Mouse (Mus musculus) spleen, adult 18-20 months (tissue): ENCODE data around the gene Alk.

Source experiments
- DNase-seq, 2 experiments: peaks; one replicate each; pipeline ENCODE4 v3.0.0; 2022; ENCODE audit warnings: mixed read lengths in 2 of 2

Gene Alk

DNA sequence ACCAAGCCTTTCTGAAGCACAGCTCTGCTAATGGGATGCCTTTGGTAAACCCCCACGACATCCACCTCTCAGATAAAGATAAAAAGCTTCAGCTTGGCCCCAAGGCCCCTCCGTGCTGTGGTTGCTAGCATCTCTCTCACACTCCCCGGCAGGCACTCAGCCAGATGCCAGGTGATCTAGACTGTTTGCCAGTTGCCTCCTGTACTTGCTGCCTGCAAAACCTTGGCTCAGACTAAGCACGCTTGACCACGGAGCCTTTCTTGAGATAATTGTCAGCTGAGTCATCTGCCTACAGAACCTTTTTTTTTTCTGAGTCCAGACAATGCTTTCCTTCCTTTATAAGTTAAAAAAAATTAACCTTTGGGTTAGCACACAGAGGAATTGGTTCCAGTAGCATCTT, 486.1 kb downstream of the Alk start:
- DNase-seq: no peak

DNA sequence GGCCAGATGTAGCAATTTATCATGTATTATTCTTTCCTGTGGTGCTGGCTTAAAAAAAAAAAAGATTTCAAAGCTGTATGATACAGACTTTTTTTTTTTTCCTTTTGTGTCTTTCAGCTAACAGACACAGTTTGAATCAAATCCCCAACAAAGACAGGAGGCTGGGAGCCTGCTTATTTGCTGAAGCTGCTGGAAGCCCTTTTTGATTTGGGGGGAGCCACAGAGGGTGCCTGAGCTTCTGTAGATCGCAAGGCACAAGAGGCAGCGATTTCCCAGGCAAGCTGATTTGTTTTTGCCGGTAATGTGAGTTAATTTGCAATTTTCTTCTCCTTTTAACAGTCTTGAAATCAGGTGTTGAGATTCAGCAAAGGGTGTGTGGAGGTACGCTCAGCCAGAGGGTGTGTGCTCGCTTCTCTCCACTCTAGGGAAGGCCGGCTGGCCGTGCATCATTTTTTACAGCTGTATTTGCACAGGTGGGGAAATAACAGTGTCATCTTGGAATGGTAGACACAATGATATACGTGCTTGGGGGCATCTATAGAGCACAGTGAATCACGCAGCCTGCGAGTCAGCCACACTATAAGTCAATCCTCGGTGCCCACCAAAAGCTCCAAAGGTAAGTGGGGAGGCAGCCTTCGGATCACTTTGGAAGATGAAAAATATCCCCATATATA, 489.0 kb downstream of the Alk start:
- no peak for DNase-seq

DNA sequence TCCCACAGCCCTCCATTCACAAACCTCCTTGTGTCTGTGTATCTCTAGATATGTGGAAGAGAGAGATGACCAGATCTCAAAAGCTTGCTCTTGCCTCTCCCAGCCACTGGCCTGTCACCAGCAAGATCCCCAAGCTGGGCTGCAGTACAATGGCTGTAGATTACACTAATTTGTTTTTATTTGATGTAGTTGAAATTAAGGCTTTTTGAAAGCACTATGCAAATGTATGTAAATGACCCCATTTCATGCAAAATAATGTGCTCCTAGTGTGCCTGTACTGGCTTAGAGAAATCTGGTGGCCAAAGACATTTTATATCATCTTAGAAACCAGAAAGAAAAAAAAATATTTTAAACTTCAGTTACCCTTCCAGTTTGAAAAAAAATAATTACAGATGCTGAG, 492.4 kb downstream of the Alk start:
- no peak for DNase-seq

DNA sequence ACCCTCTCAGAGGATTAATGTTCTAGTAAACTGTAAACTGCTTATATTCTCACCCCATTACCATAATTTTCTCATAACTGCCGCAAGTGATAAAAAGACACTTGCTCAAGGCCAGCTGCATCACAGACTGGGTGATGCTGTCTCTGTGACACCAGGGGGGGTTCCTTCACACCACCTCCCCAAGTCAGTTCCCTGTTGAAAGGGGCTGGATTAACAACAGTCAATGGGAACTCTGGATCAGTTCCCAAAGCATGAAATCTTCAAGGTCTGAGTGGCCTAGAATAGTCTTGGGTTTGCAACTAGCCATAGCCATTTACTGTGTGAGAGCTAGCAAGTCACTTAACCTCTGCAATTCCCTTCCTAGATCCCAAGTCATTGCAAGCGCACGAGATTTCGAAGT, 492.9 kb downstream of the Alk start:
- DNase-seq: no peak

DNA sequence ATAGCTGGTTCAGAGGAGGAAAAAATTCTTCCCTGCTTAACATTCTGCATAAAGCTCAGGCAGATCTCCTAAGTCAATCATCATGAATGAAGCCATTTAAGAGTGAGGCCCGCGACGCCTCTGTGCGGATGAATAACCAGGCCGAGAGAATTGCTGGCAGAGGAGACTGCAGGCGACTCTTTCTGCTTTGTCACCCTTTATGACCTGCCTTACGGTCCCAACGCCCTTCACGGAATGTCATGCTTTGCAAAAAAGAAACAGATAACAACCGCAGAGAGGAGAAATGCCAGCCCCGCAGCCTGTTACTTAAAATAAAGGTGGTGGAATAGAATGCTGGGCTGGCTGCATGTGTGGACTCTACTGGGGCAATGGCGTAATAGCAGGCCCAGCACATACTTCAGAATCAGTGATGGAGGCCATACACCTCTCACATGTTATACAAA, 517.1 kb downstream of the Alk start:
- no peak for DNase-seq

DNA sequence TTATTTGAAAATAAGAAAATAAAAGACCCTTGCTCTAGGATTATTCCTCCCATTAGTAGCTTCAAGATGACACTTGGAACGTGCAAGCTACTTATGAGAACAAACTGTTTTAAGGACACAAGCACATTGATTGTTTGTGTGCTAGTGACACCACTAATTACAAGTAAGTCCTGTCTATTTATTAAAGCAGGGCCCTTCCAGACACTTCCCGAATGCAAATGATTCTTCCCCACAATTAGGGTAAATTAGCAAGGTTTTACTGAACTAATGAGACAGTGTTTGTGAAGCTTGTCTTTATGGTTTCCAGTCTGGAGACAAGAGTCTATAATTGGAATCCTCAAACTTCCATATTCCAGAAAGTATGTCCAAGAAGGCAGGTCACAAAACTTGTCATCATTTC, 523.0 kb downstream of the Alk start:
- DNase-seq: no peak

DNA sequence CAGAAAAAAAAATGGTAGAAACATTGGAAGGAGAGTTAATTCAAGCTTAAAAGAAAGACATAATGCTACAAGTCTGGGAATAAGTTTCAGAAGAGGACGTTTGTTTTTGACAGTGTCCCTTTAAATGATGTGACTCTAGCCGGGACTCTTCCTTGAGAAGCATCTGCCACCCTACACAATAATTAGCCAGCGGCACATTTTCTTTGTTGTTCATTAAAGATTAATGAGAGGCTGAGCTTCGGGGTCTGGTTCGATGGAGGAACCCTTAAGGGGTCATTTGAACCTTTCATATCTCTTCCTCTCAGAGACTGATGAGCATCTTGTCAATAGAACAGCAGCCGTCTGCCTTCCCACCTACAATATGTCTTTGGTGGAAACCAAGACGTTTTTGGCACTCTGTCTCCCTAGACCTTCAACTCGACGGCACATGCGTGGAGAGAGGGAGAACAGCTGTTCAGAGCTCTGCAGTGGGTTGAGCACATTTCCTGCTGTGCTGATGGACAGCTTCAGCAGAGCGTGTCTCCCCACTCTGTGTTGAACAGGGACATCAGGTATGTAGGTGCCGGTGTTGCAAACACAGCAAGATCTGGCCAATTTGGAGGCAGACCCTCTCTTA, 528.0 kb downstream of the Alk start:
- no peak for DNase-seq

DNA sequence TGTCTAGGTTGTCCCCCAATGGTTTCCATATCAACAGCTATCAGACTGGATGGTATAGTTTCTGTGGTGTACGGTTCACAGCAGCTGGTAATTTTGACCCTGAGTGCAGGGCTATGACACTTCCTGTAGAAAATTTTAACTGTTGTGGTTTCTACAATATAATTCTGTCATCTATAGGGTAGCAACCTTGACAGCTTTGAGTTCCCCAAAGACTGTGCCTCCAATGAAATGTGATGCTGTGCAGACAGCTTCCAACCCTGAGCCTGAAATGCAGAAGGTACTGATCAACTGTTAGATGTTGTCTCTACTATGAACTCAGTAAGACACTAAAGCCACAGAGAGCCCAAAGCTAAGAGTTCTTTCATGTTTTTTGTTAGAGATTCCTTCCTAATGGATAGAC, 532.6 kb downstream of the Alk start:
- DNase-seq: no peak

DNA sequence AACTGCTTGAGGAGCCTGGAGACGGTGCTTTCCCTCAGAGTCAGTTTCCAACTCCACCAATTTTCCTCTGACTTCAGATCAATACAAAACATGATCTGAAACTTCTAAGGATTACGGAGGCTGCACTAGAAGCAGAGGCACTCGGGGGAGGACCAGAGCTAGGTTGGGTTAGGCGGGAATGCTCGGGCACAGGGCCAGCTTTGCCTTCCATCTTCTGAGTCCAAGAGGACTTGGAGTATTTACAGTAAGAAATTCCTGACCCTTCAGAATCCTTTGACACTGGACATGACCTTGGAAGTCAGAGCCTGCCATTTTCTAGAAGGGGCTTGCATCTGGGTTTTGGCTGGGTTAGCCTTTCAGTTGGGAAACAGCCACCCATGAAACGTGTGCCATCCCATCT, 536.3 kb downstream of the Alk start:
- no peak for DNase-seq

DNA sequence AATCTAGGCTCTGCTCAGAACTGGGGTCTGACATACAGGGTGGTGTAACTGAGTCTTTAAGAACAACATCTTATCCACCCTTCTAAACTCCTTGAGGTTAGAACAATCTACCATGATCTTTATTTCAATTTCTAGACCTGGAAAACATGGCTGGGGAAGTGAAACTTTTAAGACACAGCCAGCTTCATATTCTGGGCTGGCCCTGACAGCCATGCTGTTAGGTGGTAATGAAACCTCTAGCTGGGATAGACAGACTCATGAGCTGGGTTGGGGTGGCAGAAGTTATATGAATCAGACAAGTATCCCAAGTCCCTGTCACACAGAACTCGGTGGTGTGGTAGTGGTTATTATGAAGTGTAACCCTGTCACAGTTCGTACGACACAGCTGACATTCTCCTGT, 541.4 kb downstream of the Alk start:
- no peak for DNase-seq

DNA sequence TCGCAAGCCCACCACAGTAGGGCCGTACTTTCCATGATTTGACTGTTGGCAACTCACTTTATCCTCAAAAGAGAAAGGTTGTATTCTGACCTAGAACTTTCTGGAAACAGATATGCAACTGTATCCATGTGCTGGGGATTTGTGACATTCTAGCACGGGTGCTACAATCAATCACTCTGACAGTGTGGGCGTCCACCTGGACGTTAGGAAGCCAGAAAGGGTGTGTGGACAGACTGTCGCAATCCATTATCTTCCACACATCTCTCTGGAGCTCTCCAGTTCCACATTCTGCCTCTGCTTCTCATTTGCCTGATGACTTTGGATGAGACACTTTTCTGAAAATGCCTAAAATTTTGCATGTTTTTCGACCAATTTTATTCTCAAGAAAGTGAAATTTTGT, 545.1 kb downstream of the Alk start:
- no peak for DNase-seq

DNA sequence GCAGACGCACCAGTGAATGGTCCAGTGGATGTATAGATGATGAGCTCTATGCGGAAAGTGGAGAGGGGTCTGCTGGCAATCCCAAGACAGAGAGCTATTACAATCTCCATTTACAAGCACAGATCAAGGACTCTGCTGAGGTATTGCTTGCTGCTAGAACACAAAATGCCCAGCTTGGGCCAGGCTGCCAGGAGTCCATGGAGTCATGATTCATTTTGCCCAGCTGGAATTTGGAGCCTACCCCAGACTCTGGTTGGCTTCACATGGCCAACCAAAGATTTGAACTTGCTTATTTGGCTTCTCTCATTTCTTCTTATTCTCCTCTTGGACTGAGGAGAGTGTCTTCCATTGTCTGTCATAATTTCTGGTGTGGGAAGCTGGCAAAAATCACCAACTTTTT, 558.8 kb downstream of the Alk start:
- no peak for DNase-seq

DNA sequence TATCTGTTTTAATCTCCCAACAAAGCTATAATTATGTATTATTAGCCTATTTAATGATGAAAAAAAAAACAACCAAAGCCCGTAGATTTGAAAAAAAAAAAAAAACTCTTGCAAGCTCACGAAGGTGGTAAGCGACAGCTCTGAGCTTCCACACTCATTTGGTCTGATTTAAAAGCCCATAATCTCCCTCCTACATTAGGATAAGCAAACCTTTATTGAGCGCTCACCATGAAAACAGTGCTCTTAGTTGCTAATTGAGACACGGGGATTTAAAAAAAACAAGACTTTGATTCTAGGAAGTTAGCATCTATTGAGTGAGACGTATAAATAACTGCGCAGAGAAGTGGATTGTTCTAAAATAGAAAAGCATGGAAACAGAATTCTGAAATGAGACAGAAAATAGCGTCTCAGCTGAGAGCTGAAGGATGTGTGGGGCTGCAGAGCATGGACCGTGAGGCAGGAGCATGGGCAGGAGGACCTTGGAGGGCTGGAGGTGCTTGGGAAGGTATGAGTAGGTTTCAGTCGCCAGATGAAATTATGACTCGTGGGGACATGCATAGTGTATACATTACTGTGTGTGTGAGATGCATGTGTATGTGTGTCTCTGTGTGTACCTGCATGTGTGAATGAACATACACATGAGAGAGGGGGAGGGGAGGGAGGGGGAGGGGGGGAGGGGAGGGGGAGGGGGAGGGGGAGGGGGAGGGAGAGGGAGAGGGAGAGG, 560.6 kb downstream of the Alk start:
- no peak for DNase-seq

DNA sequence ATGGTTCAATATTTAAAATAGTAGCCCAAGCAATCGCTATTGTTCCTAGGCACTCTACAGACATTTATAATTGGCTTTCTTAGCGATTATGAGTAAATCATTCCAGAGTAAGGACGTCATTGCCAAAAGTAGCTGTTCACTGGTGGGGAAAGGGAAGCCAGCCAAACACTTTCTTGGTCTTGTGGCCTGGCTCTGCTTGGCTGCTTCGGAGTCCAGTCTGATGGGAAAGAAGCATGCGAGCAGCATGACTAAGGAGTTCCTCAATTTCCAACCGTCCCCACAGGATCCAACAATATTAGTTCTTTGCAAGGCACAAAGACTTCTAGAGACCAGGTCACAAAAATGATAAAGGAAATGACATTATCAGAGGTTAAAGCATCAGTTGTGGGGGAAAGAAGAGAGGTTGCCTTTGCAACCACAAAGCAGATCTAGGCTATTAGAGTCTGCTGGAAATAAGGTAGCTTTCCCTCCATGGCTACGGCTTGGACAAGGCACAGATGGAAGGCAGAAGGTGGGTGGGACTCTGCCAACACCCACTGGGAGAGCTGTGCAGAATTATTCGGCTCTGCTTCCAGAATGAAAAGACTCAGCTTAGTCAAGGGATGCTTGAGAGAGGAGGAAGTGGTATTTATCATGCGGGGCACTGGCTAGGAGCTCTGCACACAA, 561.3 kb downstream of the Alk start:
- DNase-seq: no peak

DNA sequence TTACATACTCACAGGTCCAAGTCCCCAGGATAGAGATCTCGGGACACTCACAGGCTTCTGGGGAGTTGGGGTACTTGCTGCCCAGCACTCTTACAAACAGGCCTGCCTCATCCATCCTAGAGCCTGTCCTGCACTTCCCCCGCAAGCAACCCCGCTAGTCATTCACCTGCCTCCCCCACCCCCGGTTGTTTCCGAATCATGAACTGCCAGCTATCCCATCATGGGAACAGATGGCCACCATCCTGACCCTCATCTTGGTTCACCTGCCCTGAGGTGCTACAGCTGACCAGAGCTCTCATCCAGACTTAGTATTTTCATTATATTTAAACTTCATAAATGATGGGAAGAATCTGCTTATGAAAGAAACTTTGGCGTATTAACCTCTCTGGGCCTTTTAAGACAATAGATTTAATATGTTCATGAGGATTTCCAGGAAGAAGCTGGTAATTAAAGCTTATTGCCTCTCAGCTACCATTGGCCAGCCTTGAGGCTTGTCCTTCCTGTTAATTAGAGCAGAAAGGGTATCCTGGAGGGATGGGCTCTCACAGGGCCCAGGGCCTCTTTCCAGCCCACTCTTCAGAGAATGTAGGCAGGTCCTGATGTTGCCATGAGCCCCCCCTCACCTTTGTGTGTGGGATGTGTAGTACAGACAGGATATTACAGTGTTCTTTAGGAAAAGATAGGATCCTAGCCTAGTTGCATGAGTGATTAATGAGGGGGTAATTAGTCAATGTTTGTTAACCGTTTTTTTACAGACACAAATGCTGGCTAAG, 565.1 kb downstream of the Alk start:
- DNase-seq: no peak

DNA sequence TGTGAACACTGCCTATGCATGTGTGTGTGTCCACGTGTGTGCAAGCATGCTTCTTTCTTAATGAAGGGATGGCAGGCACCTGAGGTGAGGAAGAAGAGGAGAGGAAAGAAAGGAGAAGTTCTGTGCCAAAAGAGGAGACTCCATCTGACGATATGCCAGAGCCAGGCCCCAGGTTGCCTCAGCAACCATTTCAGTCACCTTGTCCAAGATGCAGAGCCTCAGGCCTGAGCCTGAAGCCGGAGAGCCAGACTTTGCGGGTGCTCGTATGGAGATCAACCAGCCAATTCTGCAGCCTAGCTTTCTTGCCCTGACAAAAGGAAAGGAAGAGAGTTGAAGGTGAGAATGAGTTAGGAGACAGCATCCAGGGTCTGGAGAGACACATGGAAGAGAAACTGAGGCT, 566.1 kb downstream of the Alk start:
- no peak for DNase-seq

DNA sequence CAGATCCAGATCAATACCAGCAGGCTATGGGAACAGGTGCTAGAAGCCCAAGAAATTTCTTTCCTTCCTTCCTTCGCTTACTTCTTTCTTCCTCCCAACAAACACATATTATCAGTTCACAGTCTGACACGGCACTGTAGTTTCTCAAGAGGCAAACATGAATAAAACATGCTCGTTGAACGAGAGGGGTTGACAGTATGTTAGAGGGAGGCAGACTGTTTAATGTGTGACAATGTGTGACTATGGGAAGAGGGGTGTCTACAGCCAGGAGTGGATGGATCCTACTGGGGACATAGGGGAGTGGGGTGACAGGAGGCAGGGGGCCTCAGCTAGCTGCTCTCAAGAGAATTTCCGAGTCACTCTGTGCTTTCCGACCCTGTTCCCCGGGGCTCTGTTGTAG, 573.8 kb downstream of the Alk start:
- no peak for DNase-seq

DNA sequence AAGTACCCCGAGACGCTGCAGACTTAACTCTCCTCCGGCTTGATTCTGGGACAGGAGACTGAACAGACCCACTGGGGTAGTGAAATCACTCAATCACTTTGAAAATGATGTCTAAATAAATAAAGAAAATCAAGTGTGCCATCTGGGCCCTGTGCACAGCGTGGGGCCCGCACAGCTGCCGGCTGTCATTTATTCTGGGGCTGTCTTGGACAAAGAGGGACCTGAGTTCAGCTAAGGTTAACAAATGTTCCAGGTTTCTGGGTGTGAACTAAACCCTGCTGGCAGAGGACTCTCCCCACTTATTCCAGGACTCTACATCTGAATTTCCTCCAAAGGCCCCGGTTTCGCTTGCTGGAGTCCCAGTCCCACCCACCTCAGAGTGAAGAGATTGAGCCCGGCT, 581.1 kb downstream of the Alk start:
- no peak for DNase-seq

DNA sequence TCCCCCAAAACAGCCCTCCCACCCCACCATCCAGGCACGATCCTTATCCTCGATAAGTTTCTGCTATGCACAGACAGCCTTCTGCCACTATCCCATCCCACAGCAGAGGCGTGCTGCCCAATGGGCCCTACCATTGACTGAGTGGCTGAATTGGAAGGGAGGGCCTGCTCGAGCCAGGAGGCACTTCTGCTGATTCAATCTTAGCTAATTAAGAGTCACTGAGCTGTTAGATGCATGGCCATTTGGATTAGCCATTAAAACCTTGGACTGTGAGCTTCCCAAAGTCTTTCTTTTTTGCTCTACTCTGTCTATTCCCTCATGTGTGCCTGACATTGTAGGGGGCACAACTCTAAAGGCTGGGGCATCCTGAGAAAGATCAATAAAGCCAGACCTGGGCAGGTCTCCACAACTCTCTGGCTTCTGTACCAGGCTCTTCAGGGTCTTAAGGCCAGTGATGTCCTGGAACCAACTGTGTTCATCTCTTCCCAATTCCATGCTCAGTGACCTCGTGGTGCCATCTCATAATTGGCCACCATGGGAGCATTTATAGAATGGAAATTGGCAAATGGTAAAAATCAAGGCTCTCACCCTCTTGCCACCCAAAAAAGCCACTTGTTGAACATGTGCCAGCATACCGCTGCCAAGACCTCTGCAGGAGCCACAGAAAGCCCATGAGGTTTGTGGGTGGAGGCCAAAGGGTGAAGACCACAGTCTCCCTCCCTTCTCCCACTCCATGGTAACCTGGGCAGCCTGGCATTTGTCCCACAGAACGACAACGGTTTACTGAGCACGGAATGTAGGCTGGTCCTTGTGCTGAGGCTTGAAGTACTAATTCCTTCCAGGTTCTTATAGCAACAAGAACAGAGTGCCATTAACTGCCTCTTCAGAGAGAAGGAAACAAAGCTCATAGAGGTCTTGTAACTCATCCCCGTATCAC, 582.4 kb downstream of the Alk start:
- DNase-seq: no peak

DNA sequence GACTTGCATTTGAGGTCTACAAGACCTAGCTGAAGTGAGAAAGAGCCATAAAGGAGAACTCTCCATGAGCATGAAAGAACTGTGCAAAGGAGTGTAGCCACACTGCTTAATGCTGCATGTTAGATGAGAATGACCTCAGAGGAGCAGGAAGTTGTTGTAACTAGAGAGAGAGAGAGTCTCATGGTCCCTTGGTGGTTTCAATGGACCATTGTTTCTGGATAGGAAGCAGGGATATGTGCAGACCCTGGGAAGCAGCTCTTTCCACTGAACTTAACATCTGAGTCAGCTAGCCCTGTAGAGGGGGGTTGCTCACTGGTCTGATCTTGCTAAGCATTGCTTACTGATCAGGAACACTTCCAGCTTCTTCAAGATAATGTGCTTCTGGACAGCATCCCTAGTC, 587.1 kb downstream of the Alk start:
- DNase-seq: no peak

DNA sequence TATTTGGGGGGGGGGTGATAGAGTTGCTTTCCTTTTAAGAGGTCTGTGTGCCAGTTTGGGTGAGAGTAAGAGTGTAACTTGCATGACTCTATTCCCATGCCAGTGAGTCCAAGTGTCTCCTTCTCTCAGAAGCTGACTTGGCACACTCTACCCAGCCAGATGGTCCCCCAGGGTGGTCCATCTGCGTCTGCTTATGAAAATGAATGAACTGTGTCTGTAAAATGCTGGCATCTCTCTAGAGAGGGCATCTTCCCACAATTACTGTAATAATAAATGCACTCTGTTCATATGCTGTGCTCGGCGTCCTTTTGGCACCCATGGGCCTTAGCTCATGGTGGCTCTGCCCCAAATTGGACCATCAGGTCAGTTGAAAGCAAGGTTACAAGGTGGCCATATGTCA, 589.2 kb downstream of the Alk start:
- no peak for DNase-seq

DNA sequence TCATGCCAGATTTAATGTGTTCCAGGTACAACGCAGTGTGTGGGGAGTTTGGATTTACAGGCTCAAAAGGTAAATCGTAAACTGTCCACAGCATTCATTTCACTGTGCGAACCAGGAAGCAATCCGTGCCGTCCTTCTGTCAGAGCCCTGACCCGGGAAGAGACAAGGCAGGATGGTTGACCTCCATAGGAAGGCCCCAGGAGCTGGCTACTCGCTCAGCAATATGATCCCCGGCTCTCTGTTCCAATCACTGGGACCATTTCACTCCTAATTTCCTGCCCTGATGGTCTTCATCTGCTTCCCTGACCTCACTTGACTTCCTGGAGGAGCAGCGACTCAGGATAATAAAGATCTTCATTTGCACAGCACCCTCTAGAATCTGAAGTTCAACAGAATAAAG, 591.7 kb downstream of the Alk start:
- no peak for DNase-seq
